Mouse (Mus musculus): Measurements from ENCODE around the gene Irs3. TPM values are rescaled to one million over a fixed set of nuclear protein-coding genes. Genes with fewer than 3 reads are reported as not detected.

Gene Irs3
- polyA plus RNA-seq, 1 experiment from 2014 or later: 0.42 TPM

Other genes with a start within 250 kb of the Irs3 start
- 0.05 and 0.13 TPM in 2 replicates for gene Zan, start 168.7 kb downstream of the Irs3 start, polyA plus RNA-seq (2016; fragmentation: Nextera tagmentation; extraction: Ambion mirVana)
- 56.1 and 70.9 TPM in 2 replicates for gene Pop7, start 143.2 kb downstream of the Irs3 start, polyA plus RNA-seq (2016; fragmentation: Nextera tagmentation; extraction: Ambion mirVana)
- gene Gigyf1, start 127.2 kb downstream of the Irs3 start, polyA plus RNA-seq (2016; fragmentation: Nextera tagmentation; extraction: Ambion mirVana): 14.7 and 14.9 TPM in 2 replicates
- gene Epo, start 112.5 kb downstream of the Irs3 start, polyA plus RNA-seq (2016; fragmentation: Nextera tagmentation; extraction: Ambion mirVana): 1.3 and 4.5 TPM in 2 replicates
- 387 and 460 TPM in 2 replicates for gene Gnb2, start 112.2 kb downstream of the Irs3 start, polyA plus RNA-seq (2016; fragmentation: Nextera tagmentation; extraction: Ambion mirVana)
- gene Actl6b, start 92.2 kb downstream of the Irs3 start, polyA plus RNA-seq (2016; fragmentation: Nextera tagmentation; extraction: Ambion mirVana): 10.3 and 47.6 TPM in 2 replicates
- 1.7 and 4.9 TPM in 2 replicates for gene Tfr2, start 75.9 kb downstream of the Irs3 start, polyA plus RNA-seq (2016; fragmentation: Nextera tagmentation; extraction: Ambion mirVana)
- 15.2 and 27.5 TPM in 2 replicates for gene Mospd3, start 44.7 kb downstream of the Irs3 start, polyA plus RNA-seq (2016; fragmentation: Nextera tagmentation; extraction: Ambion mirVana)
- gene Pcolce, start 31.9 kb downstream of the Irs3 start, polyA plus RNA-seq (2016; fragmentation: Nextera tagmentation; extraction: Ambion mirVana): 72.2 and 95.5 TPM in 2 replicates
- 0.30 TPM in 2 replicates for gene Fbxo24, start 16.7 kb downstream of the Irs3 start, polyA plus RNA-seq (2016; fragmentation: Nextera tagmentation; extraction: Ambion mirVana)
- 35.3 and 39.7 TPM in 2 replicates for gene Lrch4, start 16.6 kb downstream of the Irs3 start, polyA plus RNA-seq (2016; fragmentation: Nextera tagmentation; extraction: Ambion mirVana)
- 14.1 and 14.9 TPM in 2 replicates for gene Gm20605, start 16.5 kb downstream of the Irs3 start, polyA plus RNA-seq (2016; fragmentation: Nextera tagmentation; extraction: Ambion mirVana)
- gene Sap25, start 4.4 kb downstream of the Irs3 start, polyA plus RNA-seq (2016; fragmentation: Nextera tagmentation; extraction: Ambion mirVana): 7.1 and 7.8 TPM in 2 replicates
- gene Agfg2, start 39.0 kb upstream of the Irs3 start, polyA plus RNA-seq (2016; fragmentation: Nextera tagmentation; extraction: Ambion mirVana): 25.9 and 27.6 TPM in 2 replicates
- 4.7 and 9.5 TPM in 2 replicates for gene Nyap1, start 95.9 kb upstream of the Irs3 start, polyA plus RNA-seq (2016; fragmentation: Nextera tagmentation; extraction: Ambion mirVana)
- 82.5 and 86.0 TPM in 2 replicates for gene Tsc22d4, start 100.0 kb upstream of the Irs3 start, polyA plus RNA-seq (2016; fragmentation: Nextera tagmentation; extraction: Ambion mirVana)
- gene Ppp1r35, start 133.1 kb upstream of the Irs3 start, polyA plus RNA-seq (2016; fragmentation: Nextera tagmentation; extraction: Ambion mirVana): 51.4 and 78.3 TPM in 2 replicates
- gene Mepce, start 141.9 kb upstream of the Irs3 start, polyA plus RNA-seq (2016; fragmentation: Nextera tagmentation; extraction: Ambion mirVana): 12.6 TPM in 2 replicates
- 11.9 and 13.9 TPM in 2 replicates for gene Zcwpw1, start 142.1 kb upstream of the Irs3 start, polyA plus RNA-seq (2016; fragmentation: Nextera tagmentation; extraction: Ambion mirVana)
- gene Pilra, start 190.6 kb upstream of the Irs3 start, polyA plus RNA-seq (2016; fragmentation: Nextera tagmentation; extraction: Ambion mirVana): 0.21 and 0.29 TPM in 2 replicates
- gene Pilrb1, start 212.4 kb upstream of the Irs3 start, polyA plus RNA-seq (2016; fragmentation: Nextera tagmentation; extraction: Ambion mirVana): not detected in 2 replicates
- gene Pilrb2, start 226.1 kb upstream of the Irs3 start, polyA plus RNA-seq (2016; fragmentation: Nextera tagmentation; extraction: Ambion mirVana): 0.37 TPM in 1 of 2 replicates, not detected in the other

Data from hindbrain, embryonic 10.5 days (tissue).